Mouse (Mus musculus) urinary bladder, postnatal 4 days (tissue): ENCODE results near the gene Vma21-ps.
"Not testable (repeated sequence)": the region's sequence is repeated elsewhere in the genome, so short reads cannot be mapped to it uniquely, and the experiment has no call there.

Experiments
- DNase-seq, 2 experiments: peaks; one replicate each; pipeline ENCODE4 v3.0.0; 2021 to 2022; ENCODE audit warnings: low spot score in 2 of 2

The Vma21-ps gene

DNA sequence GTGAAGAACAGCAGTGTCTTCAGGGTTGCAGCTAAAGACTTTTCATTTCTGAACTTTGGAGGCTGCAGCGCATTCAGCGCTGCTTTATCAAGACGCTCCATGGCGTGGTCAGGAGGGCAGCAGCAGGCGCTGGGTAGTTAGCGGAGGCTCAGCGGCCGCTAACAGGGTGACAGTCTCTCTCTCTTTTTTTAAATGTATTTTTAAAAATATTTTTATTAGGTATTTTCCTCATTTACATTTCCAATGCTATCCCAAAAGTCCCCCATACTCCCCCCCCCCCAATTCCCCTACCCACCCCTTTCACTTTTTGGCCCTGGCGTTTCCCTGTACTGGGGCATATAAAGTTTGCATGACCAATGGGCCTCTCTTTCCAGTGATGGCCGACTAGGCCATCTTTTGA, at the start of gene Vma21-ps:
Gene Vma21-ps, minus strand, starts transcription at position 101 of the 400 bp plus-strand sequence.
- not testable (repeated sequence) for DNase-seq

- DNase-seq = no peak
Measured at GRCm38 (mm10) chr4:52543001-52543400, 46.0 kb upstream of the Vma21-ps start.

DNA sequence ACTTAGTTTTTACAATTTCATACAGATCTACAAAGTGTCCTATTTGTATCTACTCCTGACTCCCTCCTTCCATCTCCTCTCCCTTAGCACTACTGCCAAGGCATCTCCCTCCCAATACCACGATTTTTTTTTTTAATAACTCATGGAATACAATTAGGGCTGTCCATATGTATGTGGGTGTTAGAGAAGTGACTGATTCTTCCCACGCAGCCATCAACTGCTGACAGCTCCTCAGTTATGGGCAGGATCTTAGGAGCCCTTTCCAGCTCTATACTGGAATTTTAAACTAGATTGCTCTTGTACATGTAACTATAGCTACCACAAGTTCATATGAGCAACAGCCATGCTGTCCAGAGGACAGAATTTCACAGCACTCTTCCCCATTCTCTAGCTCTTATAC, 33.6 kb upstream of the Vma21-ps start:
- DNase-seq = no peak

DNA sequence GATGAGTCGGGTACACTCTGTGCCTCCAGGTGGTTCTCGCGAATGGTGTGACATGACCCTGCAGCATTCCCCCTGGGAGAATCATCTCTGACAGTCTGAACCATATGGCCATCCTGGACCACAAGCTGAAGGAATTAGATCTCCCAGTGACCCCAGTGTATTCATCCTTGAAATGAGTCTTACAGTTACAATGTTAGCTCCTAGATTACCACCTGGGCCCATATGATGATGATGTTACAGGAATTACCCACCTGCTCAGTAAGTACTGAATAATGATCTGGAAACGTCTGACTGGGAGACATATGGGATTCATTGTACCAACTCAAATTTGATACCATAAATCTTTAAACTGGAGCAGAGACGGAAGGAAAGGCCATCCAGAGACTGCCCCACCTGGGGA, 29.4 kb upstream of the Vma21-ps start:
- no peak for DNase-seq

DNA sequence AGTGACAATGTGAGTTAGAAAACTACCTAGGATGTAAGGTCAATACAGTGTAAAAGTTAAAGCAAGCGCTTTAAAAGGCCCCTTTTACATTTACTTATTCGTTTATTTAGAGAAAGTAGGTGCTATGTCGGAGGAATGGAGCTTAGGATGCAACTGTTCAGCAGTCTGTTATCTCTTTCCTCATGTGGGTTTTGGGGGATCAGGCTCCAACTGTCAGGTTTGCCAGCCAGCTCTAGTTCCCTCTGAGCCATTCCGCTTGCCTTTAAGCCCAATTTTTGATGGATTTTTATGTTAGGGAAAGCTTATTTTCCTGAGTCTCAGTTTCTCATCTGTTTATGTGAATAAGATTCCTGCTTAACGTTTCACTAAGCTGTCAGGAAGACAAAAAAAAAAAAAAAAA, 22.3 kb upstream of the Vma21-ps start:
- no peak for DNase-seq

DNA sequence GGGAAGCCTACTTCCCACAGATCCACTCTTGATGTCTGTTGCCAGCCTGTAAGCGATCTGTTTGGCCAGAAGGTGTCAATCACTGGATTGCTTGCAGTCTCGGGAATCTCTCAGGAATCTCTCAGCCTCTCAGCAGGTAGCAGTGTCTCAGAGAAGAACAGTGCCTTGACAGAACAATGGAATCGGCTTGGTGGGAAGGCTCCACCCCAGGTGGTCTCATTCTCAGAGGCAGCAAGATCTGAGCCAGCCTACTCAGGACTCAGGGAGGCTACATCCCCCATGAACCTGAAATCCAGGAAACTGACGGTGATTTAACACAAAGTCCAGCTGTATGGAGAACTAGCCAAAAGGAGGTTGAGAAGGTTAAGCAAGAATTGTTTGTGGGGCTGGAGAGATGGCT, 20.5 kb upstream of the Vma21-ps start:
- no peak for DNase-seq

DNA sequence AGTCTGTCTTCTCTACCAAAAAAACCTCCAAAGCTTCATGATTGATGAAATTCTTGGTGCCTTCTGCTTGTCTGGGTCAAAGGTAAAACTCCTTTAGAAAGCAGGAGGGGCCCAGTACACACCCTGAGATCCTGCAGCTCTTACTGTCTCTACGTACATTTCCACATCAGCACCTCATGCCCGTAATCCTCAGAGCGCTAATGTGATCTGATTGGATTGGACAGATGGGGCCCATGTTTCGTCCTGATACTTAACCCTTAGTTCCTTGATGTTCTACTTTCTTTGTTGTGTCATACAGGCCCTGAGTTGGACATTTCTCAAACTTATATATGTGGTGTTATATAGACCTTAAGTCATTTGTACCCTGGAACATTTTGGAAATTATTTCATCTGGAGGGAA, 9.6 kb downstream of the Vma21-ps start:
- no peak for DNase-seq

- DNase-seq = no peak
Measured at GRCm38 (mm10) chr4:52473431-52473830, 23.6 kb downstream of the Vma21-ps start.

- no peak for DNase-seq
Measured at GRCm38 (mm10) chr4:52461321-52461720, 35.7 kb downstream of the Vma21-ps start.

GRCm38 (mm10) chr4:52459726-52460125, 37.3 kb downstream of the Vma21-ps start:
- no peak for DNase-seq
